13 mouse cellular contexts compared by ENCODE assay signal in the genomic region with DNA sequence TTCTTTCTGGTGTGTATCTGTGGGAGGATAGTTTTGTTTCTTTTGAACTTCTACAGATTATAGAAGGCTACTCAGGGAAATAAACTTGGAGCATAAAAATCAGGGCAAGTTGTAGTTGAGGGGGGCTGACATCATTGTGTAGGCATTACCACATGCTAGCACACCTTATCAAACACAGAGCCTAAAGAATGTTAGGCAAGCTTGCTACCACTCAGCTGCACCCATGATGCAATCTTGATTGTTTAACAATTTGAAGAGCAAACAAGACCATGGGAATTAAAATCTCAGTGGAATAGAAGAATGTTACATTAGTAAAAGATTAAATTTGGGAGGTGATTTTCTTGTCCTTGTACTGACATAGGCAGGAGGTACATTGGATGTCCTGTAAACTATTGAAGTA. TPM values are rescaled to one million over a fixed set of nuclear protein-coding genes. Genes with fewer than 3 reads are reported as not detected.
A peak's percentile ranks its signal among the peaks of the same experiment; 100 is the strongest.
DNase-seq lines count a peak whose midpoint lies in the region; ATAC-seq and TF ChIP-seq lines count a peak whose summit lies in the region.
"Had no signal": no experiment of that assay in that cellular context is flagged by ENCODE, and none has a peak within 500 bp of the region (broad histone marks: within the 10 kb centered on the region; RNA-seq: fewer than 3 reads in every experiment).

No protein-coding gene starts in this region.

- no peak for TF ChIP-seq CTCF in liver, postnatal 0 days (IDR thresholded peaks at IDR 0.05; ENCODE audit: low read depth)
- no peak for TF ChIP-seq CTCF in left cerebral cortex, adult 2 months (IDR thresholded peaks at IDR 0.05)

- intact Hi-C loops in left cerebral cortex, adult 2 months (cut with DNase I): no loop called here

- ATAC-seq in kidney, embryonic 15.5 days (replicated peaks; ENCODE audit: low FRiP score): no peak
- ATAC-seq in liver, postnatal 0 days: peak; percentile 30
- ATAC-seq in midbrain, embryonic 16.5 days: no peak
- ATAC-seq: hindbrain, embryonic 16.5 days had no signal

- H3K4me3 ChIP-seq in kidney, embryonic 15.5 days (replicated peaks): no peak overlapping the region
- no peak overlapping the region for H3K4me3 ChIP-seq in liver, postnatal 0 days (ENCODE audit: low read depth, low read length)
- H3K4me3 ChIP-seq in left cerebral cortex, adult 2 months: no peak overlapping the region
- no peak overlapping the region for H3K4me3 ChIP-seq in midbrain, embryonic 16.5 days (ENCODE audit: low read depth, low read length)

- TF ChIP-seq EP300 in liver, postnatal 0 days (IDR thresholded peaks at IDR 0.05; ENCODE audit: low read depth): no peak

- H3K36me3 ChIP-seq in kidney, embryonic 15.5 days: no peaks in the 10 kb centered on the region
- no peaks in the 10 kb centered on the region for H3K36me3 ChIP-seq in liver, postnatal 0 days (replicated peaks; ENCODE audit: insufficient read depth, low read length)
- H3K36me3 ChIP-seq in midbrain, embryonic 16.5 days (ENCODE audit: control insufficient read depth, insufficient read depth, low read length): no peaks in the 10 kb centered on the region

- H3K4me2 ChIP-seq in kidney, embryonic 15.5 days: no peak overlapping the region
- no peak overlapping the region for H3K4me2 ChIP-seq in liver, postnatal 0 days (ENCODE audit: low read depth, low read length)
- no peak overlapping the region for H3K4me2 ChIP-seq in midbrain, embryonic 16.5 days (ENCODE audit: low read length)

- H3K4me1 ChIP-seq in kidney, embryonic 15.5 days: peaks cover 29% of the 10 kb centered on the region
- H3K4me1 ChIP-seq in liver, postnatal 0 days (ENCODE audit: insufficient read depth): peaks cover 13% of the 10 kb centered on the region
- 0 out of 2 replicates have a peak, but pooled peaks cover 9% of the 10 kb centered on the region for H3K4me1 ChIP-seq in midbrain, embryonic 16.5 days (ENCODE audit: control insufficient read depth, insufficient read depth, low read length)

- no peaks in the 10 kb centered on the region for H3K27me3 ChIP-seq in kidney, embryonic 15.5 days
- no peaks in the 10 kb centered on the region for H3K27me3 ChIP-seq in liver, postnatal 0 days (ENCODE audit: insufficient read depth, low read length)
- H3K27me3 ChIP-seq in midbrain, embryonic 16.5 days (ENCODE audit: control insufficient read depth, insufficient read depth, low read depth, low read length): no peaks in the 10 kb centered on the region

- no peaks in the 10 kb centered on the region for H3K9me3 ChIP-seq in kidney, embryonic 15.5 days (replicated peaks)
- no peaks in the 10 kb centered on the region for H3K9me3 ChIP-seq in liver, postnatal 0 days (ENCODE audit: low read length)
- H3K9me3 ChIP-seq in midbrain, embryonic 16.5 days (replicated peaks; ENCODE audit: control insufficient read depth, low read length, poor library complexity, severe bottlenecking): no peaks in the 10 kb centered on the region

- H3K27ac ChIP-seq in kidney, embryonic 15.5 days: peak overlapping the region; percentile 96; the same call in 1 of the 2 replicates
- peak overlapping the region; percentile 96 for H3K27ac ChIP-seq in liver, postnatal 0 days (ENCODE audit: low read depth)
- no peak overlapping the region for H3K27ac ChIP-seq in left cerebral cortex, adult 2 months
- no peak overlapping the region for H3K27ac ChIP-seq in midbrain, embryonic 16.5 days (ENCODE audit: low read length)

- H3K9ac ChIP-seq in kidney, embryonic 15.5 days: no peak overlapping the region
- H3K9ac ChIP-seq in liver, postnatal 0 days (replicated peaks): no peak overlapping the region
- no peak overlapping the region for H3K9ac ChIP-seq in midbrain, embryonic 16.5 days (ENCODE audit: low read depth, low read length)

- DNase-seq in heart, adult 11 months: peak; percentile 48
- no peak for DNase-seq in heart, adult 18-20 months
- DNase-seq in kidney, adult 18-20 months: no peak
- DNase-seq in 3T3-L1 (ENCODE audit: low read depth, low spot score): peak; percentile 11
- DNase-seq in liver, postnatal 0 days: no peak
- DNase-seq in left cerebral cortex, adult 2 months (ENCODE audit: extremely low spot score in 1 of 2, low spot score in 2 of 2): no peak
- DNase-seq: cerebellum, adult 9-11 months; gastrocnemius, postnatal 25 days; layer of hippocampus, adult 9-11 months; spleen, adult 18-20 months had no signal

RNA-seq across cellular contexts. Expression of a gene that starts 18.4 kb away (rescaled TPM):
- total RNA-seq in heart, adult 18-20 months (2021): 10 to 100 TPM; 18.4 to 18.8 TPM
- 4.6 and 5.9 TPM in 2 replicates for polyA plus RNA-seq in kidney, embryonic 15.5 days (2015; fragmentation: Nextera tagmentation; extraction: Ambion mirVana)
- polyA plus RNA-seq in liver, postnatal 0 days (2015; fragmentation: Nextera tagmentation; extraction: Ambion mirVana): 0.62 and 0.82 TPM in 2 replicates
- total RNA-seq in left cerebral cortex, adult 2 months (2021): 100 to 1,000 TPM; 252 to 263 TPM
- 10.7 and 11.0 TPM in 2 replicates for polyA plus RNA-seq in midbrain, embryonic 16.5 days (2015; fragmentation: Nextera tagmentation; extraction: Ambion mirVana)

Comparison
In these comparisons a context has a peak if more than half of its experiments do, and no peak if none do; other contexts are left out.
1. DNase-seq: peak in heart, adult 11 months (single experiment) and 3T3-L1 (single experiment); none in heart, adult 18-20 months (0 of 2), kidney, adult 18-20 months (single experiment), liver, postnatal 0 days (single experiment) and left cerebral cortex, adult 2 months (0 of 2).
2. H3K27ac ChIP-seq: peak in kidney, embryonic 15.5 days (single experiment) and liver, postnatal 0 days (single experiment); none in left cerebral cortex, adult 2 months (single experiment) and midbrain, embryonic 16.5 days (single experiment).